Mouse (Mus musculus): Measurements from ENCODE around the gene Camk1.
"Not testable (repeated sequence)": the region's sequence is repeated elsewhere in the genome, so short reads cannot be mapped to it uniquely, and the experiment has no call there.

The Camk1 gene

GRCm38 (mm10) chr6:113361476-113361875 is 17.7 kb upstream of the Camk1 start:
- DNase-seq (ENCODE audit: extremely low spot score, low read depth, low spot score): no peak

GRCm38 (mm10) chr6:113353696-113354095 is 9.9 kb upstream of the Camk1 start:
- DNase-seq (ENCODE audit: extremely low spot score, low read depth, low spot score): no peak

GRCm38 (mm10) chr6:113352820-113353219 is 9.0 kb upstream of the Camk1 start:
- DNase-seq (ENCODE audit: extremely low spot score, low read depth, low spot score): no peak

- no peak for DNase-seq (ENCODE audit: extremely low spot score, low read depth, low spot score)
Observed at GRCm38 (mm10) chr6:113351653-113352052, 7.9 kb upstream of the Camk1 start.

GRCm38 (mm10) chr6:113351161-113351560 is 7.4 kb upstream of the Camk1 start:
- DNase-seq (ENCODE audit: extremely low spot score, low read depth, low spot score): no peak

- DNase-seq (ENCODE audit: extremely low spot score, low read depth, low spot score): no peak
Observed at GRCm38 (mm10) chr6:113350538-113350937, 6.8 kb upstream of the Camk1 start.

GRCm38 (mm10) chr6:113346897-113347296 is 3.1 kb upstream of the Camk1 start:
- no peak for DNase-seq (ENCODE audit: extremely low spot score, low read depth, low spot score)

GRCm38 (mm10) chr6:113344321-113344720 is 537 bp upstream of the Camk1 start:
- no peak for DNase-seq (ENCODE audit: extremely low spot score, low read depth, low spot score)

- DNase-seq (ENCODE audit: extremely low spot score, low read depth, low spot score): no peak
Observed at GRCm38 (mm10) chr6:113342297-113342696, 1.5 kb downstream of the Camk1 start.

GRCm38 (mm10) chr6:113341574-113341973 is 2.2 kb downstream of the Camk1 start:
- no peak for DNase-seq (ENCODE audit: extremely low spot score, low read depth, low spot score)

GRCm38 (mm10) chr6:113336852-113337620 is 6.7 kb downstream of the Camk1 start:
- no peak for DNase-seq (ENCODE audit: extremely low spot score, low read depth, low spot score)

- no peak for DNase-seq (ENCODE audit: extremely low spot score, low read depth, low spot score)
Observed at GRCm38 (mm10) chr6:113334216-113334615, 9.6 kb downstream of the Camk1 start.

GRCm38 (mm10) chr6:113333137-113333950 is 10.4 kb downstream of the Camk1 start:
- no peak for DNase-seq (ENCODE audit: extremely low spot score, low read depth, low spot score)

GRCm38 (mm10) chr6:113332734-113333133 is 11.1 kb downstream of the Camk1 start:
- not testable (repeated sequence) for DNase-seq (ENCODE audit: extremely low spot score, low read depth, low spot score)

GRCm38 (mm10) chr6:113331721-113332120 is 12.1 kb downstream of the Camk1 start:
- DNase-seq (ENCODE audit: extremely low spot score, low read depth, low spot score): no peak

GRCm38 (mm10) chr6:113330547-113330946 is 13.2 kb downstream of the Camk1 start:
- no peak for DNase-seq (ENCODE audit: extremely low spot score, low read depth, low spot score)

- DNase-seq (ENCODE audit: extremely low spot score, low read depth, low spot score): no peak
Observed at GRCm38 (mm10) chr6:113329396-113329795, 14.4 kb downstream of the Camk1 start.

- peak; percentile 95 for DNase-seq (ENCODE audit: extremely low spot score, low read depth, low spot score)
Observed at GRCm38 (mm10) chr6:113326533-113327315, 17.1 kb downstream of the Camk1 start, which contains the start of gene Ogg1. Gene Ogg1 (plus strand): TSS chr6:113326972.

- DNase-seq (ENCODE audit: extremely low spot score, low read depth, low spot score): no peak
Observed at GRCm38 (mm10) chr6:113315972-113316371, 27.8 kb downstream of the Camk1 start.

- no peak for DNase-seq (ENCODE audit: extremely low spot score, low read depth, low spot score)
Observed at GRCm38 (mm10) chr6:113308141-113308540, 35.6 kb downstream of the Camk1 start.

- no peak for DNase-seq (ENCODE audit: extremely low spot score, low read depth, low spot score)
Observed at GRCm38 (mm10) chr6:113307481-113308121, 36.2 kb downstream of the Camk1 start.
